Comparison of ENCODE assay signal across 18 mouse cellular contexts in genomic region chr1:120451486-120452270, GRCm38 (mm10). TPM values are rescaled to one million over a fixed set of nuclear protein-coding genes. Genes with fewer than 3 reads are reported as not detected.
"Had no signal": no experiment of that assay in that cellular context is flagged by ENCODE, and none has a peak within 500 bp of the region (broad histone marks: within the 10 kb centered on the region; RNA-seq: fewer than 3 reads in every experiment).

No protein-coding gene starts in this region.

- H3K9me3 ChIP-seq: limb, embryonic 12.5 days; liver, embryonic 15.5 days; lung, embryonic 15.5 days; neural tube, embryonic 15.5 days had no signal

- H3K36me3 ChIP-seq: limb, embryonic 12.5 days; liver, embryonic 15.5 days; lung, embryonic 15.5 days; neural tube, embryonic 15.5 days had no signal

- H3K27me3 ChIP-seq: limb, embryonic 12.5 days; liver, embryonic 15.5 days; lung, embryonic 15.5 days; neural tube, embryonic 15.5 days had no signal

- H3K9ac ChIP-seq: limb, embryonic 12.5 days; liver, embryonic 15.5 days; lung, embryonic 15.5 days; neural tube, embryonic 15.5 days had no signal

- DNase-seq: kidney, adult 18-20 months; kidney, postnatal 10 days; kidney, postnatal 4 days; liver; midbrain, embryonic 14.5 days; right cerebral cortex, adult 18-20 months; right cerebral cortex, postnatal 25 days; thymus, postnatal 36 days had no signal

- H3K4me3 ChIP-seq: layer of hippocampus, adult 2 months; limb, embryonic 12.5 days; liver, embryonic 15.5 days; lung, embryonic 15.5 days; myocyte; neural tube, embryonic 15.5 days had no signal

- H3K4me2 ChIP-seq: limb, embryonic 12.5 days; liver, embryonic 15.5 days; lung, embryonic 15.5 days; neural tube, embryonic 15.5 days had no signal

- H3K4me1 ChIP-seq: limb, embryonic 12.5 days; liver, embryonic 15.5 days; lung, embryonic 15.5 days; neural tube, embryonic 15.5 days had no signal

- H3K27ac ChIP-seq: layer of hippocampus, adult 2 months; limb, embryonic 12.5 days; liver, embryonic 15.5 days; lung, embryonic 15.5 days; neural tube, embryonic 15.5 days had no signal

RNA-seq across cellular contexts. Expression of gene Marco, which starts 53.1 kb away (rescaled TPM):
- total RNA-seq: layer of hippocampus, adult 2 months; layer of hippocampus, postnatal 10 days; left cerebral cortex, postnatal 36 days; megakaryocyte progenitor cell, adult 5-6 weeks had no signal
- polyA plus RNA-seq: limb, embryonic 12.5 days; midbrain, embryonic 14.5 days; myocyte; neural tube, embryonic 15.5 days; small intestine, adult 2 months had no signal
